Mouse (Mus musculus) ovary, postnatal 36 days (tissue): ENCODE data around the gene Rora.

Experiments used
- DNase-seq: peaks from one replicate; pipeline ENCODE4 v3.0.0; 2022; ENCODE audit warnings: low spot score, mixed read lengths

Rora gene

DNA sequence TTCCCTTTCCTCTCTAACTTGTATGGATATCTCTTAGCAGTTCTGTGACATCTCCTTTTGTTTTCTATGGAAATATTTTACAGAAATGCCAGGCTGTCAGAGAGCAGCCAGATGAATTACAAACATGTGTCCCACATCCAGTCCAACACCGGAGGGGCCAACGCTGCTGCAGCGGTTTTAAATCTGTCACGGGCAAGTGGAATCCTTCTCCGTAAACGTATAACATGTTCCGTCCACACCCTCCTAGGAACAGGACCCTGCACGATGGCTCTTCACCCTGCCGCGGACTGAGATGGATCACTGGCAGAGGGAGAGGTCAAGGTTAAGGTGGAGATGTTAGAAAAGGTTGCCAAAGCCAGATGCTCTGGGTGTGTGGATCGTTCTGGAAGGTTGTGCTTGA, 237.8 kb downstream of the Rora start:
- no peak for DNase-seq

DNA sequence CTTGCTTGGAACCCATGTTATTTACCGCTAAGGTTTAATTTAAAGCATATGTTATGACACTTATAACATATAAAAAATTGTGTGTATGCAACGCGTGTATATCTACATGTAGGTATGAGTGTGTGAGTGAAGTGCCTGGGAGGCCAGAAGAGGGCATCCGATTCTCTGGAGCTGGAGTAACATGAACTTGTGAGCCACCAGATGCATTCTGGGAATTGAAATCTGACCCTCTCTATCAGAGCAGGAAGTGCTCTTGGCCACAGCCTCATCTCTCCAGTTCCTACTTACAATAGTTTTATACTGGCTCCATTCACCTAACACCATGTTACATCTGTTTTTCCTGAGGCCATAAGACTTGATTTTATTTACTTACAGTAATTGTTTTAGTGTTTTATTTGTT, 238.8 kb downstream of the Rora start:
- DNase-seq: no peak

DNA sequence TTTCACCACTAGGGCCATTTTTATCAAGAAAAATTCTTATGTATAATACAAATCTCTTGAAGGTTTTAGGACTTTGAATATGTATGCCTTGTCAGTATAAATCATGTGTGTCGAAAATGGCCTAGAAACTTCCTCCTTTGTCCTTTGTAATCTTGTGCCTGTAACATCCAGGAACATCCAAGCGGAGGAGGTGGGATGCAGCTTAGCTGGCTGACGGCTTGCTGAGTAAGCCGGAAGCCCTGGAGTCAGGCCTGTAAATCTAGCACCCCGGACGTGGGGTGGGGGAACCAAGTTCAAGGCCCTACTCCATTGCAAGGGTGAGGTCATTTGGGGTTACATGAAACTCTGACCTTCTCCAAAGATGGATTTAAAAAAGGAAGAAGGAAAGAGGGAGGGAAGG, 239.3 kb downstream of the Rora start:
- no peak for DNase-seq

DNA sequence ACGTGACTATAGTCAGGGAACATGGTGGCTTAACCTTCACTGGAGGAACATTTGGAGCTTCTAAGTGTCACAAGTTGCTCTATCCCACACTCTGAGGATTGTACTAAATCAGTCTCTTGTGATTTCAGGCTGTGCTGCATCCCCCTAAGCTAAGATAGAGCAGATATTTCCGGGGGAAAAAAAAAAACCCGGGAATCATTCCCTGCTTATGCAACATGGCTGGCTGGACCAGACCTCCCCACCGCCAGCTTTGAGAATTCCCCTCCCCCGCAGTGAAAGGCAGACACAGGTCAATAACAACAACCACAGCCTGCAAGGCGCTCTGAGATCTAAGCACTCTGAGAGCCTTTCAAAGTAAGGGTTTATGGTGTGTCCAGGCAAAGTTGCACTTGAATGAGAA, 244.7 kb downstream of the Rora start:
- DNase-seq: no peak

DNA sequence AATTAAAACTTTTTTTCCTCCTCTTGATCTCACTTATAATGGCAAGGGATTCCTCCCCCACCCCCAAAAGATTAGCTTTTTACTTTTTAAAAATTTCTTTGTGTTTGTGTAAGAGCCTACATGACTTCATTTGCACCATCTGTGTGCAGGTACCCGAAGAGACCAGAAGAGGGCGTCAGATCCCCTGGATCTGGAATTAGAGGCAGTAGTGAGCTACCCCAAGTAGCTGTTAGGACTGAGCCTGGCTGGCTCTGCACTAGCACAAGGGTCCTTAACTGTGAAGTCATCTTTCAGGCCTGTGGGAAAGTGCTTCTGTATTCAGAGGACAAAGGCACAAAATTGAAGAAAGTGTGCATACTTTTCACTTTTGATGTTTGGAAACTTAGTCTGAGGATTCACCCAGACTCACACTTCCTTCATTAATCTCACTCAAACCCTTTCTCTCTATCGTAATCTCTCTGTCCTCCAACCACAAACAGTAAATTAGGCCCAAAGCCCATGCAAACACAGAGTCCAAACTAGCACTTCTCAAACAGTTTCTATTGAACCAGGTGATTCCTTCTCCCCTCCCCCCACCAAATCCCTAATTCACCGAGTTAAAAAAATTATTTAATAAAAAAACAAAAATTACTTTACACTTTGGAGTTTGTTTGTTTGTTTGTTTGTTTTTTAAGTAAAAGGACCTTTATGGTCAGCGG, 246.1 kb downstream of the Rora start:
- no peak for DNase-seq

DNA sequence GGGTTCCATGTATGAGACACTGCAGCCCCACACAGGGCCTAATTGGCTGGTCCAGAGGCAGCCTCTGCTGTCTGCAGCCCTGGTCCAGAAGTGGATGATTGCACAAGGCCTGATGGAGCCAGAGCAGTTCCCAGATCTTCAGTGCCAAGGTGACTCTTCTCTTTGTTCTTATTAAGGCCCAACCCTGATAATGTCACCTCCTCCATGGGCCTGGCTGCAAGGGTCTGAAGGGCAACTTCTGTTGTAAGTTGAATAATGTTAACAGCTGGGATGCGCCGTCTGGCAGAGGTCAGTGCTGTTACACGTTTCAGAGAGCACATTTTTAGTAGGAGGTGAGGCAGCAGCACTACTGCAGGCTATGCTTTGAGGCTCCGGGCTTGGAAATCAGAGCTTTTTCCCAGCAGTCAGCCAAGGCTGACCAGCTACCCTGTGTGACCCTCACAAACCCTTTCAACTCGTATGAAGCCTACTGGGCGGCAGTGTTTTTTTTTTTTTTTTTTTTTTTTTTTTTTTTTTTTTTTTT, 252.8 kb downstream of the Rora start:
- no peak for DNase-seq

DNA sequence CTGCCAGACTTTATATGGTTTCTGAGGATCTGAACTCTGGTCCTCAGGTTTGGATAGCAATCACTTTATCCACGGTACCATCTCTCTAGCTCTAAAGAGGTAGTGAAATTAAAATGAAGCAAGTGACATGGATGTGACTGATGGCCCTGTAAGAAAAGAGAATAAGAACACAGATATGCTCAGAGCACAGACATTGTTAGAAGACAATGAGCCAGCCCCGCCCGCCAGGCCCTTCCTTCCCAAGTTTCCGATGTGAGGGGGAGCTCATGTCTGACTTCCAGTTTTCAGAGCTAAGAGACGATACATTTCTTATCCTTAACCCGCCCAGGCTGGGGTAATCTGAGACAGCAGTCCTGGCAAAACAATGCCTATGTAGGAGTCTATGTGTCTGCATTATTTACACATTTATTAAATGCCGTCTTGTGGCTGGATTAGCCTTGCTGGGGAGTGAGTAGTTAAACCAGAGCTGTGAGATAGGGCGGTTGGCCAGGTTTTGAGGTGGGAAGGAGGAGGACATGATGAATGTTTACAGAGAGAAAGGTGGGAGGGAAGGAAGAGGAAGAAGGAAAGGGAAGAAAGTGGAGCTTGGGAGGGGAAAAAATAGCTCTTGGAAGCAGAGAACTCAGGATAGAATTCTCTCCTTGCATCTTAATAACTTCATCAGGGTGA, 259.0 kb downstream of the Rora start:
- no peak for DNase-seq

DNA sequence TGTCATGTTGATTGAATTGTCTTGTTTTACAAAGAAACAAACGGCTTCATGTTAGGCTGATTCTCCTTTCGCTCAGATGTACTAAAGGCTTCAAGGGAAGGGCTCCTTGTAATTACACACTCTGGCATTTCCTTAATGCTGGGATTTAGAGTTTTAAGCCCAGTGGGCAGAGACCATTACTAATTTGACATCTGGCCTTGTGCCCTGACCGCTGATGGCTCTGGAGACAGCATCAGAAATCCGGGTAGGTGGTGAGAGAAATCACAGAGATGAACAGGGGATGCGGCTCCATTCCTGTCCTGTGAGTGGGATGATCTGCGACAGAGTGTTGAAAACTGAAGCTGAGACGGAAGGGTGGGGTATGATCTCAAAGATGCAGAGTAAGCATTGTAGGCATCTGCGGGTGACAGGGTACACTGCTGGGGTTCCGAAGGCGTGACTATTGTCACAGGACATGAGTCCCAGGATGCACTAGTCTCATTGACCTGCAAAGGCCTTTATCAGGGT, 259.7 kb downstream of the Rora start:
- no peak for DNase-seq

DNA sequence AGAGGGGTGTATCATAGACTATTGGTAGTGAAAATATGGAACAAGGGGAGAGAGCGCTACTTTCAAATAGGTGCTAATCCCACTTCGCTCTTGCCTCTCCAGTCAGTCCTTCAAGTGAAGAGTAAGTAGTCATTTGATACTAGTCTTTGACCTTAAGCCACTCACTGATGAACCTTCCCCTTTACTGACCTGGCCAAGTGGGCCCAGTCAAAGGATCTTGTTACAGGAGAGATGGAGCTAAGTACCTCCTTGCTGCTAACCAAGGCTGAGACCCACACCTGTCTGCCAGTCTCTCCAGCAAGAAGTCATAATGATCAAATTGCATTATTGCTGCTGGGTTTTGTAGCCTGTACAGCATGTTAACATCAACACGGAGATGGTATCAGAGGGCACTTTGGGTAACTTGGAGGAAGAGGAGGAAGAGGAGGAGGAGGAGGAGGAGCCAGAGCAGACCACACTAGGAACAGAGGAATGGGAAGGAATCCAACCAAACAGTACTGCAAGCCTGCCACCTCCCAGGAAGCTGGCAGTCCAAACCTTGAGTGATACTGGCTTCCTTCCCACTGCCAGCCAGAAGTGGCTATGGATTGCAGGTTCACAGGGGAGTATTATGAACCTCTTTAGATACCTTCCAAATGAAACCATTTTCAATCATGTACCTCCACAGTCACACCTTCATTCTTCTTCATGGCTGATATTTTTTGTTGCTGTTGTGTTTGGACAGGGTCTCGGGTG, 261.1 kb downstream of the Rora start:
- DNase-seq: no peak

DNA sequence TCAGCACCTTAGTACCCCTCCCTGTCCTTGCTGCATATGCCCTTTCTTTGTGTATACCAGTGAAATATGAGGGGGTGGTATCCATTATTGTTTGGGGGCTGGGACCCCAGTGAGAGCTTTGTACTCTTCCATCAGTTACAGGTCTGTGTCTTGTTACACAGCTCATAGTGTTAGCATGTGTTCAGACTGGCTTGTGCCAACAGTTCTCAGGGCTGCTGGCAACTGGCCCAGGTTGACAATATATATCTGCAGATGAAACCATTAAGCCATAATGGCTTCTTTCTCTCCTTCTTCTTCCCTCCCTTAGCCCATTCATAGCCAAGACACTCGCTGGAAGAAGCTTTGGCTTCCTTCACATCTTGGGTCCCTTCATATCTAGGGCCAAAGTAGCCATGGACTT, 263.2 kb downstream of the Rora start:
- DNase-seq: no peak

DNA sequence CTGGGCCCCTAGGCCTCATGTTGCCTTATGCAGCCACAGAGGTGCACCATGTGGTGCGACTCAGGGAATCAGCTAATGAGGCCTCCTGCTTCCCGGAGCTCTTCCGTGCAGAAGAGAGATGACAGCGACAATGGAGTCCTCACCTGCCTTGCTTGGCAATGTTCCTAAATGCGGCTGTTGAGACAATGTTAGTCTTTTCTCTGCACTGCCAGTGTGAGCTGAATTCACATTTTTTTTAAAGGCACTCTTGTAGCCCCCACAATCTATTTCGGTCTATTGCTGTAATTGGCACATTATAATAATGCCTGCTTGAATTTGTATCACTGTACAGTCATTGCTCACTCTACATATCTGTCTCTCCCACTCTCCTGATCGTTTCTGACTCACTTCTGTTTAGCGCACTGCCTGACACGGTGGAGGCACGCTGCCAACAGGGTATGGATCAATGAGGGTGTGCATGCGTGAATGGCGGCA, 269.6 kb downstream of the Rora start:
- DNase-seq: no peak

DNA sequence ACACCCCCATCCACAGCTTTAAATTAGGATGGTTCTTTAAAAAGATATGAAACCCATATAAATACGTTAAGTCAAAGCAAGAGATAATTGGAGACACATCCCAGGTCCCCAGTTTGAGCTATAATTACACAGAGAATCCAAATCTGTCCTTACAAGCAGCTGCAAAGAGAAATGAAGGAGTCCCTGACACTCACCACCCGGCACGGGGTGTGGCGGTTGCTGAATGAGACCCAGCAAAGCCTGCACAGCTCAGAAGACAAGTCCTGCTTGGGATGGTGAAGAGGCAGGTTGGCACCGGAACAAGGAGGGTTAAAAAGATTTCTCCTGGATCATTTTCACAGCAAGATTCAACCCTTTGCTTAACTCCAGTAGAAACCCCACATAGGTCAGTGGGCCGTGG, 272.8 kb downstream of the Rora start:
- DNase-seq: no peak

DNA sequence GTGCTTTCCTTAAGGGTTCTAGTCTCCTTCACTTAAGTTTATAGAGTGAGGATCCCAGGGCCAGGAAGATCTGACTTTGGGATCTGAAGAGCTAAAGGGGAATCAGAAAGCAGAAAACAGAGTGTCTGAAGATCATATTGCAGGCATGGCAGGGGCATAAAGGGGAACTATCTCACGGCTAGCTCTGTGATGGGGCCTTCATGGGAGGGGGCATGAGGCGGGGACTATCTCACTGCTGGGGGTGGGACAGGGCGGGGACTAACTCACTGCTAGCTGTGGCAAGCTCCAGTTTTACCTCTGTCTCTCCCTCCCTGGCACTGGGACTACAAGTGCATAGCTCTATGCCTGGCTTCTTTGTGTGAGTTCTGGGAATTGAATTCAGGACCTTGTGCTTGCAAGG, 279.6 kb downstream of the Rora start:
- no peak for DNase-seq

DNA sequence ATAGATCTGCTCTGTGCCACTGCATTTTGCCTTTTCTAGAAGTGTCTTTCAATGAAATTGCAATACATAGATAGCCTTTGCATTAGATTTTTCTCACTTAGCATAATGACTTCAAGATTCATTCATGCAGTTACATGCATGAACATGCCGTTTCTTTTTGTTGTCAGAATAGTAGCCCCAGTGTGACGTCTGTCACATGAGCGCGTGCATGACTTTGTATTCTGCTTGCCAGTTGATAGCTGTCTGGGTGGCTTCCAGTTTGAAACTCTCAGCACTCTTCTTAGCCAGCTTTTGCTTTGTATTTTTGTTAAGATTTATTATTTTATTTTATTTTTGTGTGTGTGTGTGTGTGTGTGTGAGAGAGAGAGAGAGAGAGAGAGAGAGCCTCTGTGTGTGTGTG, 280.7 kb downstream of the Rora start:
- no peak for DNase-seq

DNA sequence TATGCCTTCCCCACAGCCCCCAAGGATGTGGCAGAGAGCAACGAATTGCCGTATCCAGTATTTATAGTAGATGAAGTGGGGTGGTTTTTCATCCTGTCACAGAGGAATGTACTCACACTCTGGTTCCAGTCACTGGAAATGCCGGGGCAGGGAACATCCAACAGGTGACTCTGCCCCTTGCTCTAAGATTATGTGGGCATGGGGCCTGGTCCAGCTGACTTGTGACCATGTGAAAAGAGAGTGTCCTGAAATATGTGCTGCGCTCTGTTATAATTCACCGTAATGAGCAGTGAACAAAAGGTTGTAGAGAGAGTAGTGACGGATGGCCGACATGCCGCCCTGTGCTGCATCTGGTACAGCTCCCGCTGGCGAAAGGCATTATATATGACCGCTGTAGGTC, 282.0 kb downstream of the Rora start:
- DNase-seq: no peak

DNA sequence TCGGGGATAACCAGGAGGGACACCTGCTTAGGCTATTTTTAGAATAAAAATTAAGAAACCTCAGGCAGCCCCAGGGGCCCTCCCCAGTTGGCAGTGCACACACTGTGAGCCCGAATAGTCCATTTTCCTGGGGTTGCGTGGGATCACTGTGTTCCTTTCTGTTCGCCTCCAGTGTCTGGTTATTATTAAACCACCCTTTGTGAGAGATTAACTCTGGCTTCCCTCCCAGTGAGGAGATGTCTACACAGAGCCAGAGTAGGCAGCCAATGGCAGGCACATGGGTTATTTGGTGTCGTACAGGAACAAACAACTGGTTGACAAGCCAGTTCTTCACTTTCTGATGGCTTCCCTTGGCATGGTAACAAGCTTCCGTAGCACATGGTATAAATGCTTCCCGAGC, 287.5 kb downstream of the Rora start:
- peak; percentile 9 for DNase-seq

DNA sequence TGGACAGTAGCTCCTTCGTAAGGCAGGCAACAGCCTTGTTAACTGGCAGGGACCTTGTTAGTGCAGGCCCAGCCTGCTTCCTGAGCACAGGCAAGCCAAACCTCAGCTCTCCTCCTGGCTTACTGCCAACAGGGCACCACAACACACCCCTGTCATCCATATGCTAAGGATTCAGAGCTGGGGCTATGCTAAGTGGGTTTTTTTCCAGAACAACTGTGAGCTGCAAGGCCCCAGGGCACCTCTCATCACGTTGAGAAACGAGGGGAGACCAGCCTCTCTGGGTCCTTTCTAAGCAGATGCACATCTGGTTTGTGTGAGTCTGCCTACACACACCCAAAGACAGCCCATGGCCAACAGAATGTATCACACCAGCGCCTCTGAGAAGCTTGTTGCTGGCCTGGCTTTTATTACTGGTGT, 289.0 kb downstream of the Rora start:
- no peak for DNase-seq

DNA sequence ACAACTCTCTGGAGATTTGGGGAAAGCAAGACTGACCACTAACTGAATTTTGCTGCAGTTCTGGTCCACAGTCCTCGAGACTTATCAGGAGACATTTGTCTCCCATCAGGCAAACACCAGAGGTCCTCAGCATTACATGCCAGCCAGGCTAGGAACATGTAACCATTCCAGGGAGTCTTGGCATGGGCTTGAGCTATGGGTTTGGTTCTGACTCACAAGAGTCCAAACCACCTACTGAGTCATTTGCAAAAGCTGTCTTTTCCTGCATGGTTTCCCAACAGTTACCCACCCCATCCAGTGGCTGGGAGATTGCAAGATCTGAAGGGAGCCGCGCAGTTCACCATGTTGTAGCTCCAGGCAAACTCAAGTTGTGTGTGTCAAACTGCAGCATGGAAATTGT, 290.4 kb downstream of the Rora start:
- no peak for DNase-seq

DNA sequence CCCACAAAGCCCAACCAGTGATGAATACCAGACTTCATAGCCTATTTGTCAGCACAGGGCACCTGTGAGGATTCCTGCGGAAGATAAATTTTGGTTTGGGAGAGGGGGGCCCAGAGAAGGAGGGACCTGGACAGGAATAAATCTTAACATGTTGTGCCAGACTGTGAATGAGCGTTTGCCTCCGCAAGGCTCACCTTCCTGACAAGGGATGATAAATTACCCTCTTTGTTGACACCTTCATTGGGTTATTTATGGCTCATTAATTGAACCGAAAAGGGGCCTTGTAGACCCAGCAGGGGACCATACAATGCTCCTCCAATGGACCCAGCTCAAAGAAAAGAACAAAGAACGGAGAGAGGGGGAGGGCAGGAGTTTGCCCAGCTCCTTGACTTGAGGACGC, 294.1 kb downstream of the Rora start:
- no peak for DNase-seq

DNA sequence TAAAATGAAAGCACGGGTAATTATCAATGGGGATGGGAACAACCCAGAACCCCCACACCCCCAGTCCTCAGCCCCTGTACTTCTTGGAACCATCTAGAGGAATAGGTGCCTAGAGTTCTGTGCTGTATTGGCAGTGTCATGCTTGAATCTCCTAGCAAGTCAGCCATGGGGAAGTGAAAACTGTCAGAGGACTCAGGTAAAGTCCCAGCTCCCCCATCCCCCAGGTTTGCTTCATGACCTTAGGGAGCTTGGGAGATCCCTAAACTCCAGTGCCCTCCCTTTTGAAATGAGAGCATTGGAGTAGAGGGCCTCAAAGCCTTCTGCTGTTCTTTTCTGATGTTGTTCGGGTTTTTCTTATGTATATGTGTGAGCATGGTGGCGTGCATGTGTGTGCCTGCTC, 294.6 kb downstream of the Rora start:
- DNase-seq: no peak

DNA sequence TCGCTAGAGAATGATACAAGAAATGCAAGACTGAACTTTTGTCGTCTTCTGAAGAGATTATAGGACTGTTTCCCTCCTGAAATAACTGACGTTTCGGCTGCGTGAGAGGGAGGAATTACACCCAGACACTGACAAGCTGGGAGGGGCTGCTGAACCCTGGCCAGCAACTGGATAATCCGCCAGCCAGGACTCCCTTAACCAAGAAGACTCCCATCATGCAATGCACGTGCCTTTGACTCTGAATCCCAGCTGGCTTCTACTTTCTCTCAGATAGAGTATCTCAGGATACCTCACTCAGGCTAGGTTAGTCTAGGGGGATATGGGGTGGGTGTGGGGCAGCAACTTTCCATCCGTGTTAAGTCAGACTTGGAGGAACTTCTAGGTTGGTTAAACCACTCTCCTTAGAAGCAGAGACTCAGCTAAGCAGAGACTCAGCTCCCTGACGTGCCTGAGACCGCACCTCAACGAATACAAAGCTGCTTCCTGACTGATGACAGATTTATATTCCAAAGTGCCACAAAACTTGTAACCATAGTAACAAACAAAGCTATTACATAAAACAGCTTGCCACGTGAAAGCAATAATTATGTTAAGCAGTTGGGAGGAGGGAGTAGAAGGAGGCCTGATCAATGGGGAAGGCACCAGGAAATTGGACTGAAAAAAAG, 302.8 kb downstream of the Rora start:
- no peak for DNase-seq

DNA sequence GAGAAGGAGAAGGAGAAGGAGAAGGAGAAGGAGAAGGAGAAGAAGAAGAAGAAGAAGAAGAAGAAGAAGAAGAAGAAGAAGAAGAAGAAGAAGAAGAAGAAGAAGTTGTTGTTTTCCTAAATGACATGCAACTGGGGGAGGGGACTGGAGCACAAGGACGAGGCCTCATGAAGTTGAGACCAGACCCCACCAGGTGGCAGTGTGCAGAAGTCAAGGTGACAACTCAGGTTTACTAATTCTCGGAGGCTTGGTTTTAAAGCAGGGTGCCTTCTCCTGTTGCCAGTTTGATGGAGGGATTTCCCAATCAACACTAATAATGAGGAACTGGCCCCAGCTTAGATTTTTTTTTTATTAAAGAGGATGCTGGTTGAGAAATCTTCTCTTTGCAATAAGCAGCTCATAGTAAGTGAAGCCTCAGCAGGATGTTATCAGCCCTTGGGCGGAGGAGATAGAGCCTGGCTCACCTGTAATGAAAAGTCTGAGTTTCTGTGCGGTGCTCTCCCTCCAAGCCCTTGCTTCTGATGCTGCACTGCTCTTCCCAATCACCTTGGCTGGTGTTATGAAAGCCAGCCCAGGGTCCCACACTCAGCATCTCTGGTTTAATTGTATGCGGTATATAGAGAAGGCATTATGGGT, 303.5 kb downstream of the Rora start:
- peak; percentile 50 for DNase-seq
